Mouse (Mus musculus) mouse embryonic stem cell (cell line): ENCODE data around the gene Trnt1.

Source experiments
- in situ Hi-C, 2 experiments: fragments of 300-500 bp; cut with MboI; formaldehyde crosslinking; loops; 1 replicate in 1 of 2; 3 replicates in 1 of 2; pipeline ENCODE4 v1.14.3; 2019 to 2020; ENCODE audit warnings: low sequenced_read_pairs in 2 of 2, low pct_unique_long_range_greater_than_20kb in 1 of 2, mixed read lengths in 1 of 2; ENCODE audit not compliant: unreplicated experiment in 1 of 2

Gene Trnt1

DNA sequence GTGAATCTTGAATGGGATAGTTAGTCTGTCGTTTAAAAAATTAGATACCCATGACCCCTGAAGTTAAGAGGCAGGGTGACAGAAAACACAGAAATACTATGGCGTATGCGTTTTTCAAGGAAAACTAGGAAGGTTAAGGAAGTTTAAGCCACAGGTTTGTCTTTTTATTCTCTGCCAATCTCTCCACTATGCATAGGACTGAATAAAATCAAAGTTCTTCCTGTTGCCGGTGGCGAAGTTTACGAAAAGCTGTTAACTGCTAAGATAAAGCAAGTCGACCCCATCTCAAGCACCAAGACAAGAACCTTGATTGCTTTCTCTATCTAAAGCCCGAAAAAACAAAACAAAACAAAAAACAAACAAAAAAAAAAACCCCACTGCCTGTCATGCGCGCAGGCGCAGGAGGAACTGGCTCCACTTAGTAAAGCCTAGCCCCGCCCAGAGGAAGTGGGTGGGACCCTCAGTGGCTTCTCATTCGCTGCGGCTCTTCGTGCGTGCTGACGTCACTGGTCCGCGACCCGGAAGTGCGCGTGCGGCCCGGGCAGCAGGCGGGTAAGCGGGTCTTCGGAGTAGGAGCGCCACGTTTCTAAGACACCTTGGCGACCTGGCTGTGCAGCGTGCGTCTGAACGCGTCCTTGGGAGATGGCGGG is at the start of gene Trnt1:
Trnt1 (plus strand) TSS at position 481 of the 650 bp plus-strand sequence.
- in situ Hi-C loops = no loop called here

DNA sequence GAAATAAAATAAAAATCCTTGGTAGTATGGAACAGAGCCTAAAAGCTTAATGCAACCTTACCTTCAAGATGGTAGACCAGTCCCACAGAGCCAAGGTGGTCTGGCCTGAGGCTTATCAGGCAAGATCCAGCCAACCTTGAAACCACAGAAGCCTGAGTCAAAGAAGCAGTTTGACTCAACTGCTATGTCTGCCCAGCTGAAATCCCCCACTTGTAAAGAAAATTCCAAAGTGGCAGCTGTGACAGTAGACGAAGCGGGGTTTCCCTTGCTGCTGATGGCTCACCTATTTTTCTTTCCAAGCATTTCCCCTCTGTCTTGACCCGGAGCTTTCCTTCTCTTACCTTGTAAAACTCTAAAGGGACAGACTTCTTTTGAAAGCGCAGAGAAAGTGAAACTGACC is 43.3 kb upstream of the Trnt1 start:
- in situ Hi-C loops = no loop called here

DNA sequence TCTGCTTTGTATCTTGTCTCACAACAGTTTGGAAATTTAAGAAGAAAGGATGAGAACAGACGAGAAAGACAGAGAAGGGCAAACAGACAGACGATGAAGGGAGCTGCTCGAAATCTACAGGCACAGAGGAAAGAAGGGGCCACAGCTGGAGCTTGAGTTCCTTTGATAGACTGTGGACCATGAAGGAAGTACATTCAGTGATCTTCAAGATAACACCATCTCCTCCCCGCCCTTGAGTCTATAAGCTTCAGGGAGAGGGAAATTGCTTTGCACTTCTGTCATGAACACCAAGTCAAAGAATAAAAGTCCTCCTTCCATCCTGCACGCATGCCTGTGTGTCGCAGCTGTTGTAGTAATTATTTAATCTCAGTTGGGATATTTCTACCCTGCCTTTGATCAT is 42.8 kb upstream of the Trnt1 start:
- in situ Hi-C loops = no loop called here

- in situ Hi-C loops = no loop called here
Measured at GRCm38 (mm10) chr6:106727703-106728102, 41.2 kb upstream of the Trnt1 start.

- in situ Hi-C loops = no loop called here
Measured at GRCm38 (mm10) chr6:106729682-106730314, 39.1 kb upstream of the Trnt1 start.

GRCm38 (mm10) chr6:106732563-106732962 is 36.4 kb upstream of the Trnt1 start:
- in situ Hi-C loops = no loop called here

GRCm38 (mm10) chr6:106738229-106738628 is 30.7 kb upstream of the Trnt1 start:
- in situ Hi-C loops = no loop called here

DNA sequence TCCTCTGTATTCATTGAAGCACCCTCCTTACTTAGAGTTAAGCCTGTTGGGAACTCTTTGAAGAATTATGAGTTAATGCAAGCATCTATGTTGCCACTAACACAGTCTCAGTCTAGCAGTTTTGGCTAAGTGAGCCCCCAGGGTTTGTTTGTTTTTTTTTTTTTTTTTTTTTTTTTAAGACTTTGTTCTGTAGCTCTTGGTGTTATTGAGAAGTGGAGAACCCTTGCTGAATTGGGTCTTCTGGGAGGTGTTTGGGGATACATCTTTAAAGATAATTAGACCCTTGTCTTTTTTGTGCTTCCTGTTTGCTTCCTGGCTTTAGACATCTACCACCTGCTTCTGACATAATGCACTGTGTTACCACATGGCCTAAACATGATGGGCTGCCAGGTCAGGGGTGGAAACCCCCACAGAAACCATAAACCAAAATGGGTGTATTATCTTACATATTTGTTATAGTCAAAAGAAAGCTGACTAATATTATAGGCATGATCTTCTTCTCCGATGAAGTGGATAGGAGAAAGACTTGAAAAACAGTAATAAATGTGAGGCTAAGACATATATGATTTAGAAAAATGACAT is 28.6 kb upstream of the Trnt1 start:
- in situ Hi-C loops = no loop called here

DNA sequence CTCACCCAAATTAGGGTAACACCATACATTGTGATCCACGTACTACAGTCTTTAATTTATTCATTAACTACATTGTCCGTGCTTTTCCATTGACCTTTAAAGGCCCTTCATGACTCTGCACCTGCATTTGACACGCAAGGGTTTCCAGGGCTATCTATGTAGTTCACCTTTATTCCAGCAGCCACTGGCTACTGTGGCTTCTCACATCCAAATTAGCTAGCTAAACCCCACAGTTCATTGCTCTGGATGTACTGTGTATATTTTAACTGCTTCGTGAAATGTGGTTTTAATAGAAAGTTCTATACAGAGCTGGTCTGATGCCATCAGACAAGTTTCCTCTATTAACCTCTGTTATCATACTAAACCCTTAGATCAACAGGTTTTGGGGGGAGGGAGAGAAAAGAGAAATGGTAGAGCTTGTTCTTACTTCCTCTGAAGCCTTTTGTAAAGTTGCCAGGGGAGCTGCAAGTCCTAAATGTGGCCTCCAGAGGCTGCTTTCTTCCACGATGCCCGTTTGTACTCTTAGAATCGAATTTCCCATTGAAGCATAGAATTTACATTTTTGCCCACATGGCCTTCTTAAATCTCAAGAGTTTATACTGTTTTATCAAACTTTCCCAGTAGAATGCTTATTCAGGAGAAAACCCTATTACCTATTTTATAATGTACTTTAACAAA is 25.2 kb upstream of the Trnt1 start:
- in situ Hi-C loops = no loop called here

DNA sequence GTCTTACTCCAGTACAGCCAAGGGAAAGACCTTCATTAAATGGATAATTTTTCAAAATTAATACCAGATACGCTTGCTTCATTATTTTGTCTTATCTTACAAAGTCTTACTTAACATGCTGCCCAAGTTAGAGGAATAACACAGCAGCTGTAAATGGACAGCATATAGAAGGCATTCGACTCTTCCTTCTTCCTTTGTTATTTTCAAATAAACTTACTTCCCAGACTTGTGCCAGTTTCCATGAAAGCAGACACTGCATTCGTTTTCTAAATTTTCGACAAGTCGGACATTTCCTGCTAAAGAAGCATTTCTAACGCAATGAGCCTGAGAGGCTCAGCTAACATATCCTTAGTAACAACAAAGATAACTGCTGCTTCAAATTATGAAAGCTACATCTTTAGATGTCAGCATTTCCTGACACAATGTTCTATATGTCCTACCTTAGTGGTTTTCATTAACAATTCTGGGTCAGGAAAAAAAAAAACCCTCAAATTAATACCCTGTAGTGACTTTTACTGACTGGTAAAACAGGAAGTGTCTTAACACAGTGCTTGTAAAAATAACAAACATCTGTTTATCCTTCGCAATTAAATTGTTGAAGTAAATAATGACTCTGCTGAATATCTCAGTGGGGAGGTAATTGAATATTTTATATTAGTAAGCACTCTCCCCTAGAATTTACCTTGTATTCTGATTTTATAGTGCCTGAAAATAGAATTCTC is 23.1 kb upstream of the Trnt1 start:
- in situ Hi-C loops = no loop called here

GRCm38 (mm10) chr6:106747251-106747650 is 21.7 kb upstream of the Trnt1 start:
- in situ Hi-C loops = no loop called here

GRCm38 (mm10) chr6:106747804-106748203 is 21.1 kb upstream of the Trnt1 start:
- in situ Hi-C loops = no loop called here

DNA sequence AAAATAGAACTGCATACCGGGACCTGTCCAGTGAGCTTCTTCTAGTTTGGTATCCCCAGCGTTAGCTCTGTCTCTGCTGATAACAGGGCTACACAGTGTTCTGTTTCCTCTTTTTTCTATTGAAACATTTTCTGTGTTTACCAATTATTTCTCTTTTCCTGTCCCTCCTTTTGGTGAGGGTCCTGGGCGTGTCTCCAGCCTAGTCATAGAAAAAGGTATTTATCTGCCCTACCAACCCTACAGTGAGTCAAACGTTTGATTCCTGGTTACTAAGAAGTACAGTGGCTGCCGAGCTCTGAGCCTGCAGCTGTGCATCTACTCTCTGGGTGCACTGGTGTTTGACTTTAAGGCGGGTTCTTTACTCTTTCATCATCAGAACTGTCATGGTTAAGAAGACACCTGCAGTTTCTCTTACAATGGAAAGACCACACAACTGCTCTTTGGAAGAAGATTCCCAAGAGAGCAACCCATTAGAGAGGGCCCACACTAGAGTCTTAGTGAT is 20.0 kb upstream of the Trnt1 start, which contains the start of gene Il5ra:
Il5ra (minus strand) TSS at position 151 of the 502 bp plus-strand sequence.
- in situ Hi-C loops = no loop called here

- in situ Hi-C loops = no loop called here
Measured at GRCm38 (mm10) chr6:106750291-106750690, 18.6 kb upstream of the Trnt1 start.

DNA sequence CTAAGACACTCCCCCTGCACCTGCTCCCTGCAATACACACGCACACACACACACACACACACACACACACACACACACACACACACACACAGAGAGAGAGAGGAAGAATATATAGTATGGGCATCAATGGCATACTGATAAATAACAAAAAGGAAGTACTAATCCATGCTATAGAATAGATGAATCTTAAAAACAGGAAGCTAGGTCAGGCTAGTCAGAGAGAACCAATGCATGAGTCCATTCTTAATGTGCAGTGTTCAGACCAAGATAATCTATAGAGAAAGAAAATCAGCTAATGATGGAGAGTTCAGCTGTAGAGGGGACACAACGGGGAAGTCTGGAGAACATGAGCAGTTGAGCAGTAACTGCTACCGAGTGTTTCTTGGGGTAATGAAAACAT is 10.6 kb upstream of the Trnt1 start:
- in situ Hi-C loops = no loop called here

DNA sequence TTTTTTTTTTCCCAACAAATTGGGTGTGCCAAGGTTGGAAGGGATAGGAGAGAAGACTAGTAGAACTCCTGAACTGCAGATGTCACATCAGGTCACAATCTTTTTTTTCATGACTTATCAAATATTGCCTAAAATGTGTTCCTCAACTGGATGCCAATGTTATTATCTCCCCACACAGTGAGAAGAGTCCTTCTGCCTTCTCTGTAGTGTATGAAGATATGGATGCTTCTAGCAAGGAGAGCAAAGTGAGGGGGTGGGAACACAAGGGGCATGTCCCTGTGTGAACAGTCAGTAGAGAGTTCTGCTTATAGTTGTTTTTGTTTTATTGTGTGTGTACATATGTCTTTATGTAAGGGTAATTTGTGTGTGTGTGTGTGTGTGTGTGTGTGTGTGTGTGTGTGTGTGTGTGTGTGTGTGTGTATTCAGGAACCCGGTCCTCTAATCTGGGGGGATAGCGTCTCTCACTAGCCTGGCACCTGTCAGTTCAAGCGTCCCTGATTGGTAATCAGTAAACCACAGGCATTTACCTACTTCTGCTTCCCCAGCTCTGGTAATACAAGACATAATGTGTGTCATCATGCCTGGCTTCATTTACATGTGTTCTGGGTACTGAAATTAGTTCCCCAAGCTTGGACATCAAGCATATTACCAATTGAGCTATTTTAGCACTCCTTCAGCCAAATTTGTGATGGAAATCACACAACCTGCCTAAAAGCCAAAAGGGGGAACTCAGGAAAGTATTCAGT is 8.3 kb upstream of the Trnt1 start:
- in situ Hi-C loops = no loop called here

GRCm38 (mm10) chr6:106761486-106761885 is 7.4 kb upstream of the Trnt1 start:
- in situ Hi-C loops = no loop called here

- in situ Hi-C loops = no loop called here
Measured at GRCm38 (mm10) chr6:106765892-106766291, 3.0 kb upstream of the Trnt1 start.
